Mouse (Mus musculus): ENCODE measurements around the gene Pnliprp2. TPM values are rescaled to one million over a fixed set of nuclear protein-coding genes. Genes with fewer than 3 reads are reported as not detected.

Pnliprp2 gene
- polyA plus RNA-seq, 1 experiment from 2014 or later, result 5.4 TPM

Other genes starting within 250 kb of the Pnliprp2 start
- not detected in 2 replicates for gene Ccdc172, start 247.7 kb upstream of the Pnliprp2 start, polyA plus RNA-seq (2015; fragmentation: Nextera tagmentation; extraction: Ambion mirVana)
- gene Pnlip, start 107.2 kb upstream of the Pnliprp2 start, polyA plus RNA-seq (2015; fragmentation: Nextera tagmentation; extraction: Ambion mirVana), result 0.21 and 0.43 TPM in 2 replicates
- gene Pnliprp1, start 30.8 kb upstream of the Pnliprp2 start, polyA plus RNA-seq (2015; fragmentation: Nextera tagmentation; extraction: Ambion mirVana), result 1,391 and 3,102 TPM in 2 replicates
- not detected in 2 replicates for gene 1700019N19Rik, start 34.7 kb downstream of the Pnliprp2 start, polyA plus RNA-seq (2015; fragmentation: Nextera tagmentation; extraction: Ambion mirVana)
- gene Eno4, start 183.7 kb downstream of the Pnliprp2 start, polyA plus RNA-seq (2015; fragmentation: Nextera tagmentation; extraction: Ambion mirVana), result 0.24 and 0.40 TPM in 2 replicates
- gene Hspa12a, start 183.9 kb downstream of the Pnliprp2 start, polyA plus RNA-seq (2015; fragmentation: Nextera tagmentation; extraction: Ambion mirVana), result 4.9 and 5.6 TPM in 2 replicates

All from intestine, embryonic 15.5 days (tissue).